Mouse (Mus musculus) left cerebral cortex, adult 2 months (tissue): ENCODE results near the gene Ifitm1. TPM values are rescaled to one million over a fixed set of nuclear protein-coding genes. Genes with fewer than 3 reads are reported as not detected.
A peak's percentile ranks its signal among the peaks of the same experiment; 100 is the strongest.
"Not testable (repeated sequence)": the region's sequence is repeated elsewhere in the genome, so short reads cannot be mapped to it uniquely, and the experiment has no call there.

Experiments
- DNase-seq, 2 experiments: peaks; one replicate each; pipeline ENCODE4 v3.0.0; 2021 to 2022; ENCODE audit warnings: low spot score in 2 of 2, mixed read lengths in 1 of 2; ENCODE audit errors: extremely low spot score in 1 of 2
- H3K27ac ChIP-seq: fragments of 200-600 bp; 2 replicates; pipeline ENCODE4 v1.8.1; 2022
- H3K4me3 ChIP-seq: fragments of 200-600 bp; 2 replicates; pipeline ENCODE4 v1.8.1; 2022
- CTCF ChIP-seq: fragments of 200-600 bp; IDR thresholded peaks from 2 replicates; pipeline ENCODE4 v1.8.1; 2022; ENCODE audit warnings: antibody characterized with exemption, mild to moderate bottlenecking, moderate library complexity
- intact Hi-C: fragments of 180-260 bp; cut with DNase I; formaldehyde crosslinking; loops from one replicate; pipeline ENCODE4 v1.15.1; 2025
- total RNA-seq, 2 experiments: library from RNA; stranded (reverse); gene quantifications; 2 replicates each; pipeline ENCODE4 v1.2.3; 2021

Ifitm1 gene
- total RNA-seq, 2 experiments from 2014 or later = 3.7 to 5.8 TPM

DNA sequence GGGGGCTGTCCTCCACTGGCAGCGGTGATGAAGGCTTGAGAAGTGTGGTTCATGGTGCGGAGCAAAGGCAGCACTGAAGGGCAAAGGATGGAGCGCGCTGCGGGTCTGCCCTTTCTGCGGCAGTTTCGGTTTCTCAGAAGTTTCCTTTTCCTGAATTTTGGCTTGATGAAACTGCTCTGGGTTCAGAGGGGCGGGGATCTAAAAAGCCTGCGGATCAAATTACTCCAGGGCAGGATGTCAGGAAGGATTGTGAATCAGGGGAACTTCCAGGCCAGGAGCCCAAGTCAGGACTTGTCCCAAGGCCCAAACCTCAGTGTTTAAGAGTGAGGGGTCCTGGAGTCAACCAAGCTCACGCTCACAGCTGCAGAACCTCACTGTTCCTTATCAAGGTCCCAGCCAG, 43.6 kb downstream of the Ifitm1 start, which contains the start of gene Ifitm3:
Gene Ifitm3, minus strand, starts transcription at position 178 of the 400 bp plus-strand sequence.
- H3K27ac ChIP-seq = no peak within 1 kb of the TSS
- H3K4me3 ChIP-seq = peak within 1 kb of the TSS; percentile 36
- no peak for DNase-seq
- no peak for TF ChIP-seq CTCF
- intact Hi-C loops = no loop called here

DNA sequence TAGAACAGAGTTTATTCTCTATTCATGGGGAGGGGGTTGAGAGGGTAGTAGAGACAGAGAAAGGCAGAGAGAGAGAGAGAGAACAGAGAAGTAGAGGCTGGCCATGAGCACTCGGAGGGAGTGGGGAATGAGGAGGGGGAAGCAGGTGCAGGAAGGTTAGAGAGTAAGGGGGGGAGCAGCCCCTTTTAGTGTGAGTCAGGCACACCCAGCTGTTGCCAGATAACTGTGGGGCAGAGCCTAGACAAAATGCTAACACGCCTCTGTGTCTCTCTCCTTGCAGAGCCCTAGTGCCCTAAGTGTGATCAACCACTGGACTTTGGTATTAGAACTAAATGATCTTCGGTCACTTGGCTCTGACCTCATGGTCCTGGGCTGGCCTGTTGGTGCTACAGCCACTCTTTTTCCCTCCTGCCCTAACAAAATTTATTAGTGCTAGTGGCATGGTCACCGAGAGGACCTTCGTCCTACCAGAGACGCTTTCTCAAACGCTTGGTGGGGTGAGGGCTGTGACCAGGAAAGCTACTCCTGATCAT, 44.3 kb downstream of the Ifitm1 start:
- no peak for TF ChIP-seq CTCF
- DNase-seq = no peak
- Histone ChIP-seq H3K27ac (no peak overlapping the region), H3K4me3 (no peak overlapping the region)
- intact Hi-C loops = no loop called here

DNA sequence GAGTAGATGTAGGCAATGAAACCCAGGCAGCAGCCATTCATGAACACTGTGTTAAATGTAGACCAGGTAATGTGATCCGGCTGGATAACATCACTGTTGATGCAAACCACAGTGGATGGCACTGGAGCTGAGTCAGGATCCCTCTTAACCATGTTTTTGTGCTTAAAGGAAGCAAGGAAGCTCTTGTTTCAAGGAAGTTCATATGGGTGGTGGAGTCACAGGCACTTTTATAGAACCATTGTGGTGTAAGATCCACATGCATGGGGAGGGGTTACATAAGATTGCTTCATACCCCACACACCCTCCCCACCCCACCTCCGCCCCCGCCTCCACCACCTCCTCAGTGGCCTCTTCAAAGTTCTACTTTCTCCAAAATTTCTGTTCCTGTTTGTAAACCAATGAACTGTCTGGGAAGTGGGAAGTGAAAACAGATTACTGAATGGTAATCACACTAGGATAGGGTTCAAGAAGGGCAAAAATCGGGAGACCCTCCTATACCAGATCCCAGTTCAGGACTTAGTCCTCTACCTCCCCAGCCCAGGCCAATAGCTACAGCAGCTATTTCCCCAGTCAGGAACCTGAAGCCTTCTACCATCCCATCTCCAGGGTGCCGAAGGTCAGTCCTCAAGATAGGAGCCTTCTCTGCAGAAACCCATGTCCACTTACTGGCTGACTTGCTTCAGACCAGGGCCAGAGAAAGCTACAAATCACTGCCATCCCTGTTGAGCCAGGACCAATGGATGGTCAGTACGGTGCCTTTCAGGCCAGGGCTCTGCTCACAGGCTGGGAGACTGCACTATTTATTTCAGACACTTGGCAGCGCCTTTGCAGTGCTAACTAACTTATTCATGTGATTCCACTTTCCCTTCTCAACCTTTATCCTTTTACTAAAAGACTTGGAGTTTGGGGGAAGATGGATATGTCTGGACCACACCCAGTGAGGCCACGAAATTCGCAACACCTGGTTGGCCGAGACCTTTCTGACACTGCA, 50.0 kb downstream of the Ifitm1 start:
- intact Hi-C loops = no loop called here
- no peak overlapping the region for H3K27ac ChIP-seq
- TF ChIP-seq CTCF = no peak

DNA sequence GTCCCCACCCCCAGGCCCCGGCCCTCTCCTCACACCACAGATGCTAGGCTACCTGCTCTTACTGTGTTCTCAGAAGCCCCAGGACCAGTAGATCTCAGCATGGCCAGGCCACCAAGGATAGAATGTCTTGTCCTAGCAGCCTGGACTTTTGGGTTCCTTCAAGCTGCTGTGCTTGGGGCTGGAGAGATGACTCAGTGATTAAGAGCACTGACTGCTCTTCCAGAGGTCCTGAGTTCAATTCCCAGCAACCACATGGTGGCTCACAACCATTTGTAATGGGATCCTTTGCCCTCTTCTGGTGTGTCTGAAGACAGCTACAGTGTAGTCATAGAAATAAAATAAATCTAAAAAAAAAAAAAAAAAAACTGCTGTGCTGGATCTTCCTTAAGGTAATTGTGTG, 50.8 kb downstream of the Ifitm1 start, which contains the start of gene Ifitm6:
Gene Ifitm6, minus strand, starts transcription at position 101 of the 400 bp plus-strand sequence.
- H3K27ac ChIP-seq, H3K4me3 ChIP-seq, DNase-seq, intact Hi-C loops: not testable (repeated sequence)

More for the DNA sequence above, 50.0 kb downstream of the Ifitm1 start:
- no peak for DNase-seq
- H3K4me3 ChIP-seq = no peak overlapping the region

DNA sequence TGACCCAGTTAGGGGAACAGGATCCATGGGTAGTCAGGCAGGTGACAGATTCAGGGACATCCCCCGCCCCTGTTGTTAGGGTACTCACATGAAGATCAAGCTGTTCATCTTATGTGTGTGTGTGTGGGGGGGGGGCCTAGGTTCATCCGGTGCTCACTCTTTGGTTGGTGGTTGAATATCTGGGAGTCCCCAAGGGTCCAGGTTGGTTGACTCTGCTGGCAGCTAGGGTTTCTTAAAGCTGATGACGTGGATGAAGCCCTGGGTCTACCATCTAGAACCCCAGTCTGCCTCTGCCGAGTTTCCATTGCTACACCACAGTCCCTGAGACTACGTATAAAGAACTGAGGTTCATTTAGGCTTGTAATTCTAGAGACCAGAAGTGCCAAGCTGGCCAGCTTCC, 52.0 kb downstream of the Ifitm1 start:
- no peak for DNase-seq
- H3K4me3 ChIP-seq = no peak overlapping the region
- no peak overlapping the region for H3K27ac ChIP-seq
- intact Hi-C loops = no loop called here
- TF ChIP-seq CTCF = no peak

Other genes starting within 250 kb of the Ifitm1 start
- gene Cyp2e1, start 203.5 kb upstream of the Ifitm1 start, total RNA-seq = not detected
- under 1 TPM; 0.32 to 0.47 TPM for gene Syce1, start 179.4 kb upstream of the Ifitm1 start, total RNA-seq
- gene Zfp941, start 145.0 kb upstream of the Ifitm1 start, total RNA-seq = 10 to 100 TPM; 29.1 to 31.2 TPM
- 1 to 10 TPM; 3.9 to 5.9 TPM for gene Urah, start 132.2 kb upstream of the Ifitm1 start, total RNA-seq
- gene Scgb1c1, start 121.7 kb upstream of the Ifitm1 start, total RNA-seq = not detected
- not detected for gene Odf3, start 119.4 kb upstream of the Ifitm1 start, total RNA-seq
- 1 to 10 TPM; 1.5 to 2.6 TPM for gene Gm45785, start 110.9 kb upstream of the Ifitm1 start, total RNA-seq
- gene Ric8a, start 110.3 kb upstream of the Ifitm1 start, total RNA-seq = 10 to 100 TPM; 62.1 to 74.2 TPM
- gene Bet1l, start 109.6 kb upstream of the Ifitm1 start, total RNA-seq = 10 to 100 TPM; 24.6 to 24.8 TPM
- gene Psmd13, start 85.3 kb upstream of the Ifitm1 start, total RNA-seq = 100 to 1,000 TPM; 101 to 107 TPM
- gene Sirt3, start 84.9 kb upstream of the Ifitm1 start, total RNA-seq = 10 to 100 TPM; 72.2 to 76.5 TPM
- gene Cox8b, start 66.8 kb upstream of the Ifitm1 start, total RNA-seq = 1 to 10 TPM in 1 of 2 experiments, not detected in 1; 2.0 TPM
- gene Nlrp6, start 46.3 kb upstream of the Ifitm1 start, total RNA-seq = 1 to 10 TPM in 1 of 2 experiments, under 1 TPM in 1; 0.68 to 1.2 TPM
- 1 to 10 TPM; 4.5 to 4.7 TPM for gene Pgghg, start 25.8 kb upstream of the Ifitm1 start, total RNA-seq
- gene Ifitm5, start 16.9 kb upstream of the Ifitm1 start, total RNA-seq = not detected
- not detected for gene Gm45717, start 11.3 kb upstream of the Ifitm1 start, total RNA-seq
- gene Ifitm2, start 11.2 kb upstream of the Ifitm1 start, total RNA-seq = 10 to 100 TPM; 10.8 to 17.7 TPM
- gene Ifitm3, start 43.5 kb downstream of the Ifitm1 start, total RNA-seq = 10 to 100 TPM; 10.9 to 16.7 TPM
- under 1 TPM in 1 of 2 experiments, not detected in 1; 0.57 TPM for gene Ifitm6, start 50.7 kb downstream of the Ifitm1 start, total RNA-seq
- gene Gm17387, start 61.9 kb downstream of the Ifitm1 start, total RNA-seq = not detected
- gene B4galnt4, start 93.9 kb downstream of the Ifitm1 start, total RNA-seq = 10 to 100 TPM; 87.4 to 95.9 TPM
- gene Pkp3, start 111.0 kb downstream of the Ifitm1 start, total RNA-seq = not detected
- gene Sigirr, start 133.4 kb downstream of the Ifitm1 start, total RNA-seq = 1 to 10 TPM; 1.7 to 3.4 TPM
- not detected for gene Ano9, start 150.6 kb downstream of the Ifitm1 start, total RNA-seq
- gene Ptdss2, start 155.2 kb downstream of the Ifitm1 start, total RNA-seq = 10 to 100 TPM; 46.9 to 51.6 TPM
- 10 to 100 TPM; 36.5 to 37.3 TPM for gene Rnh1, start 205.6 kb downstream of the Ifitm1 start, total RNA-seq
- 100 to 1,000 TPM; 219 to 244 TPM for gene Hras, start 226.8 kb downstream of the Ifitm1 start, total RNA-seq
- gene Lrrc56, start 226.9 kb downstream of the Ifitm1 start, total RNA-seq = 1 to 10 TPM; 3.9 to 5.0 TPM
- gene Lmntd2, start 246.9 kb downstream of the Ifitm1 start, total RNA-seq = not detected
- gene Rassf7, start 248.6 kb downstream of the Ifitm1 start, total RNA-seq = 1 to 10 TPM in 1 of 2 experiments, under 1 TPM in 1; 0.94 to 1.3 TPM